Mouse (Mus musculus) testis, adult 2 months (tissue): ENCODE measurements at regions not wholly inside any gene's neighbourhood (a gene's known extent, or its start where the extent isn't known, plus 50 kb on each side); places are given as distances from the start of the nearest gene placed in this dataset.

ENCODE experiments used
- H3K27ac ChIP-seq: fragments of 200-500 bp; 2 replicates; pipeline ENCODE4 v1.5.1; 2012; ENCODE audit warnings: low read depth, low read length; ENCODE audit not compliant: control insufficient read depth, insufficient read depth
- H3K27me3 ChIP-seq: fragments of 200-500 bp; 2 replicates; pipeline ENCODE4 v1.6.1; 2012; ENCODE audit warnings: mild to moderate bottlenecking, low read length, moderate library complexity; ENCODE audit not compliant: control insufficient read depth, insufficient read depth
- H3K36me3 ChIP-seq: fragments of 200-500 bp; 2 replicates; pipeline ENCODE4 v1.6.1; 2012; ENCODE audit warnings: mild to moderate bottlenecking, low read length; ENCODE audit not compliant: control insufficient read depth, insufficient read depth
- H3K4me1 ChIP-seq: fragments of 200-500 bp; 2 replicates; pipeline ENCODE4 v1.6.1; 2012; ENCODE audit warnings: low read length; ENCODE audit not compliant: control insufficient read depth, insufficient read depth
- H3K4me3 ChIP-seq: fragments of 200-500 bp; 2 replicates; pipeline ENCODE4 v1.5.1; 2012; ENCODE audit warnings: low read depth, mild to moderate bottlenecking, low read length, moderate library complexity, mixed read lengths; ENCODE audit not compliant: control insufficient read depth
- CTCF ChIP-seq: fragments of 200-500 bp; IDR thresholded peaks from 2 replicates; pipeline ENCODE4 v1.5.1; 2012; ENCODE audit warnings: low read depth, mild to moderate bottlenecking, inconsistent platforms, low read length, moderate library complexity; ENCODE audit not compliant: control insufficient read depth, insufficient read depth, insufficient replicate concordance
- POLR2A ChIP-seq: fragments of 200-500 bp; IDR thresholded peaks from 2 replicates; pipeline ENCODE4 v1.6.1; 2012; ENCODE audit warnings: low read depth, mild to moderate bottlenecking, inconsistent platforms, low read length, moderate library complexity; ENCODE audit not compliant: control insufficient read depth

DNA sequence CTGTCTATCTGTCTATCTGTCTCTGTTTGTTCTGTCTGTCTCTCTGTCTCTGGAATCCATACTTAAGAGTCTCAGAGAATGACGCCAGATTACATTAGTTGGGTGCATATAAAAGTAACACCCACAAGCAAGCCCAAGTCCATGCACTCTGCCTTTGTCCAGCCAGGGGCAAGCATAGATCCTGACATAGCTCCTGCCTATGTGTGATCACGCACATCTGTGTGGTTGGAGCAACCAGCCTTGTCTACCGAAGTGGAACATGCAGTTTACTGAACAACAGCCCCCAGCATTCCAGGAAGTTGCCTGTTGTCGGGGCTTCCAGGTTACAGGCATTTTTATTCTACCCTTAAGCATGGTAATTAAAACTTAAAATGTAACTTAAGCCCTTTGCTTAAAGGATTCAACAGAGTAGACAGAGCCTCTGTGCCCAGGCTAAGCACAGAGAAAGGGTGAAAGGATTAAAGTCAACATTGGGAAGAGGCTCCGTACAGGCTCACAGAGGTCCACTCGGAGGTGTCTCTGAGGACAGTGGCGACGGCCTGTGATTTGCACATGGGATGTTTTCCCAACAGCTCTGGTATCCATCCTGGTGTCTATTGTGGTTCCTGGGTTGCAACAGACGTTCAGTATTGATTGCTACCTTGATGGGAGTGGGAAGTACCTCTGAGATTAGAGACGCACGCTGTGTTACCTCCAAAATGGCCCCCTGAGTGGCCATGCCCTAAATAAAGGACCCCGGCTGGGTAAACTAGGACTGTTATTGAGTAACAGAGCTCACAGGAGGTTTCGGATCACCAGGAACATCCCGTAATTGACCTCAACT lies 363.6 kb downstream of the Ajap1 start:
- Histone ChIP-seq H3K27ac (no peak overlapping the region), H3K4me1 (no peaks in the 10 kb centered on the region), H3K36me3 (no peaks in the 10 kb centered on the region), H3K27me3 (no peaks in the 10 kb centered on the region), H3K4me3 (no peak overlapping the region)
- TF ChIP-seq CTCF: no peak

DNA sequence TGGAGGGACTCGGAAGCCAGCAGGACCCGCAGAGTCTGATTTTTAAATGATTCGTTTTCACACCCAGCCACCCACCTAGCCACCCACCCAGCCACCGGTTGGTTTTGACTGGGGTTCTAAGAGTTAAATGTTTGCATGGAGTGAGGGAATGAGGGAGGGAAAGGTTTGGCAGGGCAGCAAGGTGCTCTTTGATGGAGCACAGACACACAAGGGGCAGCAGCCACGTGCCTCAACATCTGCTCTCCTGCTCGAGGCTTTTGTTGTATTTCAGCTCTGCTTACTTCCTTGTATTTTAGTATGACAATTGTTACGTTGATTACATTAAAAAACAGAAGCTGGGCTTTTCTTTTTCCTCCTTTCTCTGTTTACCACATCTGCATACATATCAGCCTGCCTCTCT lies 367.6 kb downstream of the Ajap1 start:
- Histone ChIP-seq H3K36me3 (no peaks in the 10 kb centered on the region), H3K4me3 (no peak overlapping the region), H3K27ac (no peak overlapping the region)

DNA sequence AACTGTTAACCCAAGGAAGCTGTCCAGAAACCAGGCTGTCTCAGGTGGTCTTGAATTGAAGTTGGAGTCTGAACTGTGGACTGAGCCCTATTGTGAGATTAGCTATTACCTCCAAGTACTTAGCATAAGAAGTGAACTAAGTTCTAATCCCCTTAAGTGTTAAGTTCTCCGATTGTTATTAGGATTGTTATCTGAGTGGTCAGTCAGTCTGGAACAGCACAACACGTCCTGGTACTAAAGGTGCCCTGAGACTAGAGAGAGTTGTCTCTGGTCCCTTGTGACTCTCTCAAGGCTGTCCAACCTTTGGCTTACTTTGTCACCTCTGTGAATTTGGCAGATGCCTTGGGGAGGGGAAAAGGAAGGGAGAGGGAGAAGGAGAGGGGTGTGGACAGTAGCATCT lies 369.0 kb downstream of the Ajap1 start:
- TF ChIP-seq POLR2A (no peak), CTCF (no peak)
- no peaks in the 10 kb centered on the region for H3K36me3 ChIP-seq
- no peaks in the 10 kb centered on the region for H3K27me3 ChIP-seq
- no peak overlapping the region for H3K4me3 ChIP-seq
- H3K4me1 ChIP-seq: no peaks in the 10 kb centered on the region; the same call in 1 of the 2 replicates
- H3K27ac ChIP-seq: no peak overlapping the region

More for the DNA sequence above, 367.6 kb downstream of the Ajap1 start:
- no peak for TF ChIP-seq CTCF
- TF ChIP-seq POLR2A: no peak
- Histone ChIP-seq H3K27me3 (no peaks in the 10 kb centered on the region), H3K4me1 (no peaks in the 10 kb centered on the region; the same call in 1 of the 2 replicates)

DNA sequence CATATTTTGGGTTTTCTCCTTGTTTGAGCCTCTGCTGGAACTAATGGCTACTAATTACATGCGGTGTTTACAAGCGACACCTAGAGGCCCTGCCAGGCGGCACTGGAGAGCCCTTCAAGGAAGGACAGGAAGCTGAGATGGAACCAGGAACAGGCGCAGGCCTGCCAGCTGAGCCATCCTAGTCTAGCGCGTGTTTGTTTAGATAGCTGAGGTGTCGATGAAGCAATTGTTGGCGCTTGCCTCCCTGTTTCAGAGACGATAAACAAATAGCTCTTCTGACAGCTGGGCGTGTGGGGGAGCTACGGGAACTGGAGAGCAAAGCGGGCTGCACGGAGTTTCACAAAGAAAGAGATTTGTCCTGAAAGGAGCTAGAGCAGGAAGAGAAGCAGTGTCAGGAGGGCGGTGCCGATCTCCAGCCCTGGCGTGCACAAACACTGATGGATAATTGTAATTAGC lies 372.3 kb downstream of the Ajap1 start:
- TF ChIP-seq CTCF (no peak), POLR2A (no peak)
- no peaks in the 10 kb centered on the region; the same call in 1 of the 2 replicates for H3K4me1 ChIP-seq
- no peak overlapping the region for H3K4me3 ChIP-seq
- H3K27me3 ChIP-seq: no peaks in the 10 kb centered on the region
- no peak overlapping the region for H3K27ac ChIP-seq
- H3K36me3 ChIP-seq: no peaks in the 10 kb centered on the region

DNA sequence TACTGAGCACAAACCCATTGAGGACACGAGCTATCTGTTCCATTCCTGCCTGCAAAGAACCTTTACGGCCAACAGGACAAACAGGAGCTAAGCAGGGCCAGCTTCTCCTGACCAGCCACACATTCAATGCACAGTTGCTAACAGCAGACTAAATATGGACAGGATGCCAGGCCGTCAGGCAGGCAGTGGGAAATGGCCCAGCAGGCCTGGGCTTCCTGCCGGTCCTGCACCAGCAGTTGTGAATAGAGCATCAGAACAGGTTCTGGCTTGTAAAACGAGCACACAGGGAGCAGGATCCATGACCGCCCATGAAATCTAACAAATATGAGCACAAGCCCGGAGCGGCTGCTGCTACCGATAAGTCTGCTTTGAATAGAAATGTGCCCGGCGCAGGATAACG lies 384.0 kb downstream of the Ajap1 start:
- TF ChIP-seq POLR2A (no peak), CTCF (no peak)
- no peaks in the 10 kb centered on the region for H3K36me3 ChIP-seq
- H3K4me1 ChIP-seq: no peaks in the 10 kb centered on the region
- H3K27ac ChIP-seq: no peak overlapping the region
- no peaks in the 10 kb centered on the region for H3K27me3 ChIP-seq
- H3K4me3 ChIP-seq: no peak overlapping the region

DNA sequence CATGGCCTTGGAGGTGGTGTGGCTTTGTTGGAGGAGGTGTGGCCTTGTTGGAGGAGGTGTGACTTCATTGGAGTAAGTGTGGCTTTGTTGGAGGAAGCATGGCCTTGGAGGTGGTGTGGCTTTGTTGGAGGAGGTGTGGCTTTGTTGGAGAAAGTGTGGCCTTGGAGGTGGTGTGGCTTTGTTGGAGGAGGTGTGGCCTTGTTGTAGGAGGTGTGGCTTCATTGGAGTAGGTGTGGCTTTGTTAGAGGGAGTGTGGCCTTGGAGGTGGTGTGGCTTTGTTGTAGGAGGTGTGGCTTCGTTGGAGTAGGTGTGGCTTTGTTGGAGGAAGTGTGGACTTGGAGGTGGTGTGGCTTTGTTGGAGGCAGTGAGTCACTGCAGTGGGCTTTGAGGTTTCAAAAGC lies 385.0 kb downstream of the Ajap1 start:
- Histone ChIP-seq H3K27me3 (no peaks in the 10 kb centered on the region), H3K4me1 (no peaks in the 10 kb centered on the region), H3K4me3 (no peak overlapping the region), H3K36me3 (no peaks in the 10 kb centered on the region), H3K27ac (no peak overlapping the region)
- no peak for TF ChIP-seq CTCF
- TF ChIP-seq POLR2A: no peak

DNA sequence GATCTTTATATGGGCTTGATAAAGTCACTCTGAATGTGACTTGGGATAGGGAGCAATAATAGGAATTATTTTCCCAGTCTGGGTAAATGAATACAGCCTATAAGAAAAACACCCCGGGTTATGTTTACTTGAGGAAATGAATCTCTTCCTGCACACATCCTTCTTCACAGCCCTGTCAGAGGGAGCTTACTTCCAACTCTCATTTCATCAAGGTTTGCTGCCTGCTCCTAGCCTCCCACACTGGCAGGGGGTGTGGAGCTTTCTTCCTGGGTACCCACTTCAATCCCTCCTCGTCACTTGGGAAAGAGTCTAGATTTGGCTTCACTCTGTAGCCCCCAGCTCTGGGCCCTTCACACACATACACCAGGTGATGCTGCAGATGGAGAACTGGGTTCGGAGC lies 389.5 kb downstream of the Ajap1 start:
- no peaks in the 10 kb centered on the region for H3K36me3 ChIP-seq
- no peak overlapping the region for H3K4me3 ChIP-seq
- H3K27me3 ChIP-seq: no peaks in the 10 kb centered on the region
- H3K27ac ChIP-seq: no peak overlapping the region
- TF ChIP-seq POLR2A: no peak
- no peak for TF ChIP-seq CTCF
- H3K4me1 ChIP-seq: no peaks in the 10 kb centered on the region
